Mouse (Mus musculus) left cerebral cortex, adult 9 months (tissue): Measurements from ENCODE around the gene Alpi.

Experiments used
- DNase-seq, 2 experiments: peaks; one replicate each; pipeline ENCODE4 v3.0.0; 2022; ENCODE audit warnings: low spot score in 2 of 2

Gene Alpi

DNA sequence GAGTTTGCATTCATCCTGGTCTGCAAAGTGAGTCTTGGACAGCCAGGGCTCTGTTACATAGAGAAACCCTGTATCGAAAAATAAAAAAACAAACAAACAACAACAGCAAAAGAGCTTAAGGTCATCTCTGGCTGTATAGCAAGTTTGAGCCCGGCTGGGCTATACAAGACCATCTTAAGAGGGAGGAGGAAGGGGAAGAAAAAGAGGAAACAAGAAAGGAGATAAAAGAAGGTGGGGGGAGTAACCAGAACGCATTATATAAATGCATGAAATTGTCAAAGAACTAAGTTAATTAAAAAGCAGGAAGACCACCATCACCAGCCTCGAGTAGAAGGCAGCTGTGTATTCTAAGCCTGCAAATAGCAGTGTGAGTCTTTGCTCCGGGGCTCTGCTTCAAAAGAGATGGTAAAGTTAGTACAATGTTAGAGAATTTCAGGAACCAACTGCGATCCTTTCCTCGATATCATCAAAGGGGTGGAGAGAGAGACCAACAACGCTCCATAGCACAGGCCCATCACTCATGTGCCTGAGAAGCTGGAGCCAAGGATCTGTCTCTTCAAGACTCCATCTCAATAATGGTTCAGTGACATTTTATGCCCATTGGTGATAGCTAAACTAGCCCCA lies 42.3 kb downstream of the Alpi start:
- no peak for DNase-seq

DNA sequence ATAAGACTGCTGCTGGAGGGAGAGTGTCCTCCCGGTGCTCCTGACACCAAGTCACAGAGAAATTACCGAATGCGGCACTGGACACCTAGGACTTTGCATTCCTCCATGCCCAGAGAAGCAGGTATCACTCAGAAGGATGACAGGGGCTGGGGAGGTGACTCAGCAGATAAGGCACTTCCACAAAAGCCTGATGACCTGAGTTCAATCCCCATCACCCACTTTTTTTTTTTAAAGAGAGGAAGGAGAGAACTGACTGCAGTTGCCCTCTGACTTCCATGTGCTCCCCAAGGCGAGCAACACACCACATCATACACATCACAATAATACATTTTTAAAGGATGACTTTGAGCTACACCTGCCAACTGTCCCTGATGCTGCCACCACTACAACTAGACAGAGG lies 44.3 kb downstream of the Alpi start:
- DNase-seq: no peak

DNA sequence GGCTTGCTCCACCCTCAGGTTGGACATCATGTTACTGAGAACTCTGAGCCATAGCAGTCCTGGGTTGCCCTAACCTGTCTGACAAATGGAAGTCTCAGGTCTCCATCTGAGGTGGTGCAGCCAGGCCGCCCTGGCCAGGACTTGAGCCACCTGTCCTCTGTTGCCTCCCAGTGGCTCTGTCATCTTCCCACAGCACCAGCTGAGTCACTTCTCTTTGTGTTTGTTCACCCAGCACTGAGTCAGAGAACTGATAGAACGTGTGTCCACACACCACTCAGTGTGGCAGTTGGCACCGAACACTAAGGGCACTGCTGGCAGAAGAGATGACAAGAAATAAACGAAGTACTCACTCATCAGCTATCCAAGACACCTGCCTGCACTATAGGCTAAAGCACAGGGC lies 50.0 kb downstream of the Alpi start:
- no peak for DNase-seq

DNA sequence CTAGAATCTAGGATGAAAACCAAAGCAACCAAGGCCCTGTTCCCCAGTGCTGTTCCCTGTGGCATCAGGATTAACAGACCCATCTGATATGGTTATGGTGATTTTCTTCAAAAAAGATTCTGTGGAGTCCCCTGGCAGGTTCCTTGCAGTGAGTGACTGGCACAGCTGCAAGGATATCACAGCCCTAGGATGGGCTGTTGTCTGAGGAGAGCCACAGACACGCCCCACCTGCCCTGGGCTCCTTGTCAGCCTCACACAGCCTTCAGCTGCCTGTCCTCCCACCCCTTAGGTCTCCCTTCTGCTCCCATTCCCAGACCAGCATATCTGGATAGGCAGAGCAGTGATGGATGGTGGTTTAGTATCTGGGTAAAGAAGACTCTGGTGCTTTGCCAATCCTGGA lies 50.7 kb downstream of the Alpi start:
- no peak for DNase-seq

DNA sequence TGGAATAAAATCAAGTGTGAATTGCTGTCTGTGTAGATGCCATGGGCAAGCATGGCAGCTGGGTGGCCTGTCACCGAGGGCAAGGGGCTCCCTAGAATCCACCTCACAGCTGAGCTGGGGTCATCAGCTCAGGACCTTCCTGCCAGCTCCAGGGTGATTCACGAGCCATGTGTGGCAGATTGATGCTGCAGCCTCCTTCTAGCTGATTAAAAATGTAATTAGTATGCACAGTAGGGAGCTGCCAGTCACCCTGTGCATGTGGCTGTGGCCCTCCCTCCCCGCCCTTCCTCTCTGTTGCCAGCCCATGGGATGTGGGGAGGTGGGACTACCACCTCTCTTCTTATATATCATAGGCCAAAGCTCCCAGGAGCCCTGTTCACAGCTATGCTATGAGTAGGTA lies 51.3 kb downstream of the Alpi start:
- no peak for DNase-seq
